Mouse (Mus musculus): ENCODE results near the gene Ppp1r9a. TPM values are rescaled to one million over a fixed set of nuclear protein-coding genes. Genes with fewer than 3 reads are reported as not detected.

The Ppp1r9a gene
- polyA plus RNA-seq, 1 experiment: 3.5 TPM

DNA sequence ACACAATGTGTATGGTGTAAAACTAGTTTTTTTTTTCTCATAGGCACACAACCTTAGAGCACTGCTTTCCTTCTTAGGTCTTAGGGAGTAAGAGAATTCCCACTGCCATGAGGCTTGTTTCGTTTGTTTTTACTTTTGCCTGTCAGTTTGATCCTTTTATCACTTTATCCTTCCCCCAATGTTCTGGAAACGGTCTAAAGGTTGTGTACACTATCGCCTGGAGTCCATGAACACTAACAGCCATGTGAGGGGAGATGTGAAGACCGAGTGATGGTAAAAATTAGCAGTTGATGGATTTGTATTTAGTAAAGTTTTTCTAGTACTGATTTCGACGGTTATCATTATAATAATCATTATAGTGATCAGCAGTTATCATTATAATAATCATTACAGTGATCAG is 232.3 kb downstream of the Ppp1r9a start:
- TF ChIP-seq POLR2A (IDR thresholded peaks at IDR 0.05; ENCODE audit: borderline replicate concordance, control insufficient read depth, low read depth, low read length) (no peak), CTCF (IDR thresholded peaks at IDR 0.05; ENCODE audit: control insufficient read depth, insufficient read depth, low read length) (no peak)
- Histone ChIP-seq H3K4me3 (replicated peaks; ENCODE audit: control insufficient read depth, low read depth, low read length) (no peak overlapping the region), H3K27ac (ENCODE audit: control insufficient read depth, insufficient read depth, low read depth, low read length, poor library complexity) (no peak overlapping the region), H3K4me1 (ENCODE audit: control insufficient read depth, insufficient read depth, low read length) (no peaks in the 10 kb centered on the region)
- WGBS: 82% methylated on average over 6 of the region's 6 CpGs

DNA sequence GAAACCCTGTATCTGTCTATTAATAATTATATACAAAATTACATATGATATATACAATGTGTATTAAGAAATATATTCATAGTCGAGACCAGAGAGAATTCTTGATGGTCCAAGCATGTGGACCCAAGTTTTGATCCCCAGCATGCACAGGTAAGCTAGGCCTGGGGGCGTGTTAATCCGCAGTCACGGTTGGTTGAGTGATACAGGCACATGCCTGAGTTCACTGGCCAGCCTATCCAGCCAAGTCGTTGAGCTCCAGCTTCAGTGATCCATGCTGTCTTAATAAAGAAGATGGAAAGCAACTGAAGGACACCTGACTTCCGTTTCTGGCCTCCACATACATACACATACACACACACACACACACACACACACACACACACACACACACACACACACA is 233.3 kb downstream of the Ppp1r9a start:
- Histone ChIP-seq H3K4me3 (replicated peaks; ENCODE audit: control insufficient read depth, low read depth, low read length) (no peak overlapping the region), H3K27ac (ENCODE audit: control insufficient read depth, insufficient read depth, low read depth, low read length, poor library complexity) (no peak overlapping the region), H3K4me1 (ENCODE audit: control insufficient read depth, insufficient read depth, low read length) (no peaks in the 10 kb centered on the region)
- WGBS: 83% methylated on average over 6 of the region's 6 CpGs
- TF ChIP-seq POLR2A (IDR thresholded peaks at IDR 0.05; ENCODE audit: borderline replicate concordance, control insufficient read depth, low read depth, low read length) (no peak), CTCF (IDR thresholded peaks at IDR 0.05; ENCODE audit: control insufficient read depth, insufficient read depth, low read length) (no peak)

DNA sequence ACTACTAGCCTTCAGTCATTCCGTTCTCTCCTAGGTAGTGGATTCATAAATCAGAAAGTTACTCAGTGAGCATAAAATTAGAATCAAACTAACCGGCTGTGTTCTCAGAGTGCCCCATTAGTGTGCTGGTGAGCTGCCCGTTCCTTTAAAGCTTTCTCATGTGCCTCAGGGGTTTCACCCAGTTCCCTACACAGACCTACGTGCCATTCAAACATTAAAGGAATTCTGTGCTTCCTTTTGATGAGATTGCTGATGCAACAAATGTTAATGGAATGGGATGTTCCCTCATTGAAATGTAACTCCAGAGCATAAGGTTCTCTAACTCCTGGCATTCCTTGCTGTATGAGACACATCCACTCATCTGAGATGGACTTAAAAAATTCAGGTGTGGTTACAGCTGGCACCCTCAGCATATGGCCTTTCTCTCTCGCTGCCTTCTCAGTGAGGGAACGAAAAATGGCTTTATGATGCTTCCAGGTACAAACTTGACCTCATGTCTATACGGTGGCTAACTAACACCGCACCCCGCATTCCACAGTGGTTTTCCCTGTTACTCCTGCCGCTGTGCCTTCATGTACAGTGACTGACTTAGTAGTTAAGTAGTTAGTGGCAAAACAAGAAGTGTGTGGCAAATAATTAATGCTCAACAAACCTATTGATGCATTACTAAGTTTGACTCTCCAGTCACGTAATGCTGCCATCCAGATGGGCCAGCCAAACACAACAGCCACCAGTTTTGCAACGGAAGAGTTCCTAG is 236.3 kb downstream of the Ppp1r9a start:
- Histone ChIP-seq H3K27ac (ENCODE audit: control insufficient read depth, insufficient read depth, low read depth, low read length, poor library complexity) (no peak overlapping the region), H3K4me3 (replicated peaks; ENCODE audit: control insufficient read depth, low read depth, low read length) (no peak overlapping the region), H3K4me1 (ENCODE audit: control insufficient read depth, insufficient read depth, low read length) (no peaks in the 10 kb centered on the region)
- TF ChIP-seq POLR2A (IDR thresholded peaks at IDR 0.05; ENCODE audit: borderline replicate concordance, control insufficient read depth, low read depth, low read length): no peak
- no peak for TF ChIP-seq CTCF (IDR thresholded peaks at IDR 0.05; ENCODE audit: control insufficient read depth, insufficient read depth, low read length)
- WGBS: 88% methylated on average over 12 of the region's 12 CpGs

DNA sequence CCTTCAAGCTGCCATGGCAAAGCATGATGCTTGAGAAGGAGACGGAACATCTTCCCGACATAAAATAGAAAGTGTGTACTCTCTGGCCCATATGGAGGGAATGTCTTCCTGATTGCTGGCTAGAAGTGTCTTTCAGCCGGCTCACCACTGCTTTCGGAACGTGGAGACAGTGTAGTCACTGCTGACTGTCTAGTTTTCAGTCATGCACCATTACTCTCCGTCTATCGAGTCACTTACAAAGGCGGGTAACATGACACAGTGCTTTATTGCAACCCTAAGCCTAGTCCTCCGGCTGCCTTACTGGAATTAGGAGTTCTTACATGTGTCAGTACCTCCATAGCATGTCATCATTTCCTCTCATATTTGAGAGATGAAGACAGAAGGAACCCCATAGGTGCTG is 236.9 kb downstream of the Ppp1r9a start:
- WGBS: 83% methylated on average over 9 of the region's 9 CpGs
- Histone ChIP-seq H3K4me1 (ENCODE audit: control insufficient read depth, insufficient read depth, low read length) (no peaks in the 10 kb centered on the region), H3K27ac (ENCODE audit: control insufficient read depth, insufficient read depth, low read depth, low read length, poor library complexity) (no peak overlapping the region), H3K4me3 (replicated peaks; ENCODE audit: control insufficient read depth, low read depth, low read length) (no peak overlapping the region)
- TF ChIP-seq CTCF (IDR thresholded peaks at IDR 0.05; ENCODE audit: control insufficient read depth, insufficient read depth, low read length) (no peak), POLR2A (IDR thresholded peaks at IDR 0.05; ENCODE audit: borderline replicate concordance, control insufficient read depth, low read depth, low read length) (no peak)

DNA sequence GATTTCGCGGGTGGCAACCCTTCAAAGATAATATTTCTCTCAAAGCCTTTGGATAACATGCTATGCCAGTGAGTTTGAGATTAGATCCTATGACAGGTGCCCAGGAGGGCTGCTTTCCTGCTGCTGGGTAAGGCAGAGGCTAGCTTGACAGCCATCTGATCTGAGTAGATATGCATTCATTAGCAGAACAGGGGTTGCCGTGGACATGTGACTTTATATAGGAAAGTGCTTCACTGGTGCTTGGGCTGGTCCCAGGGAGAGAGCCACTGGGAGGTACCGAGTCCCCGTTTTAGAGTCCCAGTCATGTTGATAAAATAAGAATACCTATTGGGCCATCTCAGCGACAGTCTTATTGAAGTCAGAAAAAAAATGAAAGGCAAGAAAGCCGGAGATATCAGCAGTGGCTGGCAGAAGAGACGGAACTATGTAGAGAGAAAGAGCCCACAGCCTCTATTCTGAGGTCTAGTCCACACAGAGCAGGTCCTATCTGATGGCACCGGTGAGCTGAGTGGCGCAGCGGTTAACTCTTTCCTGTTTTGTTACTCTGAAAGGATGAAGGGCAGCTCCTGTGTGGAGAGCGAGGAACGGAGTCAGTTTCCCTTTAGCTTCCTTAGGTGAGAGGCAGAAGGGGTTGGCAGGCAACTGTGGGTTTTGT is 244.9 kb downstream of the Ppp1r9a start:
- no peaks in the 10 kb centered on the region for H3K4me1 ChIP-seq (ENCODE audit: control insufficient read depth, insufficient read depth, low read length)
- no peak overlapping the region for H3K27ac ChIP-seq (ENCODE audit: control insufficient read depth, insufficient read depth, low read depth, low read length, poor library complexity)
- WGBS: 35% methylated on average over 13 of the region's 13 CpGs
- no peak overlapping the region for H3K4me3 ChIP-seq (replicated peaks; ENCODE audit: control insufficient read depth, low read depth, low read length)
- TF ChIP-seq POLR2A (IDR thresholded peaks at IDR 0.05; ENCODE audit: borderline replicate concordance, control insufficient read depth, low read depth, low read length) (no peak), CTCF (IDR thresholded peaks at IDR 0.05; ENCODE audit: control insufficient read depth, insufficient read depth, low read length) (no peak)

DNA sequence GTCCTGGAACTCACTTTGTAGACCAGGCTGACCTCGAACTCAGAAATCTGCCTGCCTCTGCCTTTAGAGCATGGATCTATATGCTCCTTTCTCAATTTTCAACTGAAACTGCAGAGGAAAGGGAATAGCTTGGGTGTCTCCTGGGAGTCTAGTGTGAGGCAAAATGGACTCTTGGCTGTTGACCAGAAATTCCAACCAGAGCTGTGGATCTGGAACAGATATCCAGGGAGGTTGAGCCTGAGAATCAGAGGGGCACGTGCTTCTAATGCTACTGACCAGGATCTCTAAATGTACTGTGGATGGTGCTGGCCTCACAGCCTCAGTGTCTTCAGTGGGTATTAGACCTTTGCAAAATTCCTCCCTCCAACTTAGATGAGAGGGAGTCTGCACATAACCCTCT is 247.2 kb downstream of the Ppp1r9a start:
- H3K27ac ChIP-seq (ENCODE audit: control insufficient read depth, insufficient read depth, low read depth, low read length, poor library complexity): no peak overlapping the region
- no peaks in the 10 kb centered on the region for H3K4me1 ChIP-seq (ENCODE audit: control insufficient read depth, insufficient read depth, low read length)
- WGBS: 82% methylated on average over 2 of the region's 2 CpGs
- H3K4me3 ChIP-seq (replicated peaks; ENCODE audit: control insufficient read depth, low read depth, low read length): no peak overlapping the region
- no peak for TF ChIP-seq CTCF (IDR thresholded peaks at IDR 0.05; ENCODE audit: control insufficient read depth, insufficient read depth, low read length)
- no peak for TF ChIP-seq POLR2A (IDR thresholded peaks at IDR 0.05; ENCODE audit: borderline replicate concordance, control insufficient read depth, low read depth, low read length)

DNA sequence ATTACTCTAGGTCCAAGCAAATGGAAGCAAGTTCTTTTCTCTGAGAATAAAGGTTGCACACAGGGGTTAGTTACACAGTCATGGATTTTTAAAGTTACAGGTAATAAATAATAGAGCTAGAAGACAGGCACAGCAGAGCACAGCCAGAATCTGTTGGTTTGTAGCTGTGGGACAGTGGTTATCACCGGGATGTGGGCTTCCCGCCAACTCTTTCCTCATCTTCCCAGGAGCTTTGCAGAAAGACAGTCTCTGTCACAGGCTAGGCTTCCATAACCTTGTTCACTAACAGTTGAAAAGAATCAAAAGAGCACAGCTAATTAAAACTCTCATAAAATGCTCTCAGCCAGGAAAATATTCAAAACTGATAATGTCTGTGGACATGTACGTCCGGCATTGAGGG is 248.5 kb downstream of the Ppp1r9a start:
- WGBS: 73% methylated on average over 4 of the region's 4 CpGs
- Histone ChIP-seq H3K27ac (ENCODE audit: control insufficient read depth, insufficient read depth, low read depth, low read length, poor library complexity) (no peak overlapping the region), H3K4me3 (replicated peaks; ENCODE audit: control insufficient read depth, low read depth, low read length) (no peak overlapping the region), H3K4me1 (ENCODE audit: control insufficient read depth, insufficient read depth, low read length) (peaks cover 2% of the 10 kb centered on the region)
- TF ChIP-seq CTCF (IDR thresholded peaks at IDR 0.05; ENCODE audit: control insufficient read depth, insufficient read depth, low read length) (no peak), POLR2A (IDR thresholded peaks at IDR 0.05; ENCODE audit: borderline replicate concordance, control insufficient read depth, low read depth, low read length) (no peak)

DNA sequence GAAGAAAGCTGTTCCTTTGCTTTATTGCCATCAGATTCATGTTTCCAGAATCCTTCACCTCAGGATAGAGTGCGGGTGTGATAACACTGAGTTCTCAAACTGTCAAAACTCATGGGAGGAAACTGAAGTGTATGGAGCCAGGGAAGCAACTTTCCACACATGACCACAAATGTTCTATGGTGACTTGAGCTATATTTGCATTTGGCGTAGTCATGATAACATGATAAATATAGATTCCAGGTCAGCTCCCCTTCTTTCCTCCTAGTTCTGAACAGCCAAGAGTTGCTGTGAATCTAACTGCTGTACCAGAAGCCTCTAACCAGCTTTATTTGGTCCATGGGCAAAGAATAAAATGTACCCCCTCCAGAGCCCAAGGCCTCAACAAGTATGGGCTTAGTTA is 249.5 kb downstream of the Ppp1r9a start:
- TF ChIP-seq POLR2A (IDR thresholded peaks at IDR 0.05; ENCODE audit: borderline replicate concordance, control insufficient read depth, low read depth, low read length) (no peak), CTCF (IDR thresholded peaks at IDR 0.05; ENCODE audit: control insufficient read depth, insufficient read depth, low read length) (no peak)
- H3K4me1 ChIP-seq (ENCODE audit: control insufficient read depth, insufficient read depth, low read length): peaks cover 2% of the 10 kb centered on the region
- whole genome bisulfite sequencing: 64% methylated on average over 2 of the region's 2 CpGs
- no peak overlapping the region for H3K27ac ChIP-seq (ENCODE audit: control insufficient read depth, insufficient read depth, low read depth, low read length, poor library complexity)
- H3K4me3 ChIP-seq (replicated peaks; ENCODE audit: control insufficient read depth, low read depth, low read length): no peak overlapping the region
